32 mouse cellular contexts compared by ENCODE assay signal in genomic region chr16:93516793-93517192, GRCm38 (mm10).
DNase-seq lines count a peak whose midpoint lies in the region; ATAC-seq lines count a peak whose summit lies in the region.
"Had no signal": no experiment of that assay in that cellular context is flagged by ENCODE, and none has a peak within 500 bp of the region (broad histone marks: within the 10 kb centered on the region; RNA-seq: fewer than 3 reads in every experiment).

No protein-coding gene starts in this region.

- H3K9ac ChIP-seq in embryonic facial prominence, embryonic 11.5 days (replicated peaks; ENCODE audit: low read length): no peak overlapping the region
- H3K9ac ChIP-seq: embryonic facial prominence, embryonic 12.5 days; hindbrain, embryonic 15.5 days; limb, embryonic 15.5 days; liver, embryonic 13.5 days; neural tube, embryonic 15.5 days had no signal

- H3K27me3 ChIP-seq in embryonic facial prominence, embryonic 11.5 days (ENCODE audit: control insufficient read depth, insufficient read depth, low read length): no peaks in the 10 kb centered on the region
- H3K27me3 ChIP-seq in embryonic facial prominence, embryonic 10.5 days (replicated peaks; ENCODE audit: low read depth, poor library complexity, severe bottlenecking): no peaks in the 10 kb centered on the region
- H3K27me3 ChIP-seq: embryonic facial prominence, embryonic 12.5 days; hindbrain, embryonic 15.5 days; limb, embryonic 15.5 days; liver, embryonic 13.5 days; neural tube, embryonic 15.5 days had no signal

- peak; percentile 15 for DNase-seq in embryonic facial prominence, embryonic 11.5 days (ENCODE audit: low spot score)
- DNase-seq in embryonic facial prominence, embryonic 10.5 days (ENCODE audit: low spot score): no peak
- DNase-seq in A20 (ENCODE audit: low read depth, low spot score): peak; percentile 21
- DNase-seq in NIH3T3 (ENCODE audit: low read depth): peak; percentile 60
- peak; percentile 6 for DNase-seq in mesoderm, embryonic 11.5 days (ENCODE audit: low read depth, low spot score)
- no peak for DNase-seq in layer of hippocampus, adult 8-10 months (ENCODE audit: low spot score in 2 of 2)
- no peak for DNase-seq in left cerebral cortex, postnatal 36 days (ENCODE audit: low spot score in 2 of 2)
- DNase-seq in cerebellum, postnatal 14 days: no peak
- DNase-seq: adrenal gland, adult 8-10 months; cerebellum, adult 2 months; cerebellum, postnatal 25 days; gastrocnemius, adult 2 months; kidney, adult 2 months; kidney, postnatal 4 days; layer of hippocampus, postnatal 36 days; liver, embryonic 13.5 days; lung, adult 18-20 months; lung, postnatal 14 days; retina, postnatal 1 day; right cerebral cortex, postnatal 14 days had no signal

- H3K27ac ChIP-seq in embryonic facial prominence, embryonic 11.5 days (replicated peaks; ENCODE audit: low read depth, low read length): no peak overlapping the region
- H3K27ac ChIP-seq in embryonic facial prominence, embryonic 10.5 days (replicated peaks): no peak overlapping the region
- H3K27ac ChIP-seq: embryonic facial prominence, embryonic 12.5 days; gastrocnemius, adult 2 months; heart, embryonic 10.5 days; hindbrain, embryonic 15.5 days; limb, embryonic 10.5 days; limb, embryonic 15.5 days; liver, embryonic 13.5 days; neural tube, embryonic 15.5 days had no signal

- WGBS in embryonic facial prominence, embryonic 11.5 days: 71% methylated on average over 5 of the region's 5 CpGs
- WGBS in embryonic facial prominence, embryonic 10.5 days: 74% methylated on average over 5 of the region's 5 CpGs

- H3K4me3 ChIP-seq in embryonic facial prominence, embryonic 11.5 days (ENCODE audit: low read depth, low read length): no peak overlapping the region
- no peak overlapping the region for H3K4me3 ChIP-seq in embryonic facial prominence, embryonic 10.5 days
- H3K4me3 ChIP-seq: embryonic facial prominence, embryonic 12.5 days; erythroblast, embryonic 14.5 days; gastrocnemius, adult 2 months; heart, embryonic 10.5 days; hindbrain, embryonic 15.5 days; limb, embryonic 10.5 days; limb, embryonic 15.5 days; liver, embryonic 13.5 days; neural tube, embryonic 15.5 days had no signal

- no peaks in the 10 kb centered on the region for H3K4me1 ChIP-seq in embryonic facial prominence, embryonic 11.5 days (ENCODE audit: control insufficient read depth, insufficient read depth, low read length)
- H3K4me1 ChIP-seq in embryonic facial prominence, embryonic 10.5 days: peaks cover 15% of the 10 kb centered on the region; the same call in 1 of the 2 replicates
- H3K4me1 ChIP-seq: heart, embryonic 10.5 days; hindbrain, embryonic 15.5 days; limb, embryonic 10.5 days; limb, embryonic 15.5 days; liver, embryonic 13.5 days; neural tube, embryonic 15.5 days had no signal

- intact Hi-C loops in left cerebral cortex, postnatal 36 days (cut with DNase I): no loop called here

- no peaks in the 10 kb centered on the region for H3K36me3 ChIP-seq in embryonic facial prominence, embryonic 11.5 days (replicated peaks; ENCODE audit: control insufficient read depth, insufficient read depth, low read depth, low read length)
- no peaks in the 10 kb centered on the region for H3K36me3 ChIP-seq in embryonic facial prominence, embryonic 10.5 days (replicated peaks)
- H3K36me3 ChIP-seq: embryonic facial prominence, embryonic 12.5 days; G1E; heart, embryonic 10.5 days; hindbrain, embryonic 15.5 days; limb, embryonic 10.5 days; limb, embryonic 15.5 days; liver, embryonic 13.5 days; neural tube, embryonic 15.5 days had no signal

- no peaks in the 10 kb centered on the region for H3K9me3 ChIP-seq in embryonic facial prominence, embryonic 11.5 days (replicated peaks; ENCODE audit: control insufficient read depth, low read length)
- no peaks in the 10 kb centered on the region for H3K9me3 ChIP-seq in embryonic facial prominence, embryonic 10.5 days
- H3K9me3 ChIP-seq: embryonic facial prominence, embryonic 12.5 days; G1E; heart, embryonic 10.5 days; hindbrain, embryonic 15.5 days; limb, embryonic 10.5 days; limb, embryonic 15.5 days; liver, embryonic 13.5 days; neural tube, embryonic 15.5 days had no signal

- ATAC-seq in embryonic facial prominence, embryonic 11.5 days (replicated peaks; ENCODE audit: insufficient number of reproducible peaks, low FRiP score, low TSS enrichment, low read depth): no peak
- ATAC-seq: activated CD4-positive, CD25-positive, alpha-beta regulatory T cell, adult 4 months; forebrain, embryonic 16.5 days; inflammation-experienced regulatory T-cells, adult 6 months had no signal

- H3K4me2 ChIP-seq in embryonic facial prominence, embryonic 11.5 days (ENCODE audit: low read depth, low read length): no peak overlapping the region
- H3K4me2 ChIP-seq: embryonic facial prominence, embryonic 12.5 days; hindbrain, embryonic 15.5 days; limb, embryonic 15.5 days; liver, embryonic 13.5 days; midbrain, embryonic 11.5 days; neural tube, embryonic 15.5 days had no signal

Comparison
In these comparisons a context has a peak if more than half of its experiments do, and no peak if none do; other contexts are left out.
1. DNase-seq: peak in embryonic facial prominence, embryonic 11.5 days (single experiment), A20 (single experiment), NIH3T3 (single experiment) and mesoderm, embryonic 11.5 days (single experiment); none in embryonic facial prominence, embryonic 10.5 days (single experiment), layer of hippocampus, adult 8-10 months (0 of 2), left cerebral cortex, postnatal 36 days (0 of 2) and cerebellum, postnatal 14 days (0 of 2).